Mouse (Mus musculus): ENCODE results near the gene Obp2a.
"Not testable (repeated sequence)": the region's sequence is repeated elsewhere in the genome, so short reads cannot be mapped to it uniquely, and the experiment has no call there.

Obp2a gene

DNA sequence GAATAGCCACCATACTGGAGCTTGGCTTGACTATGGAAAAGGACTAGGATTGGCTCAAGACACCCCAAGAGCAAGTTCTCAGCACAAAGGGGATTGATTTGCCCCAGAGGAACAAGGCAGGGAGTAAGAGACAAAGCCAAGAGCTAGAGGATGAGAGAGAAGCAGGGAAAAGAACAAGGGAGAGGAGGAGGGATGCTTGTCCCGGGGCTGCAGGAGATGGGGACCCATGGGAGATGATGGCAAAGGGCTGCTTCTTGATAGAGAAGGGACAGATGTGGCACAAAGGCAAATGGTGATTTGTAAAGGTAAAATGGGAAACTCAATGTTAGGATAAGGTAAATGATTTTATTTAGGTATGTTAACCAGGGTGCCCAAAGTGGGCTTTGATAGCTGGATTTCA, 9.2 kb downstream of the Obp2a start:
- not testable (repeated sequence) for DNase-seq (ENCODE audit: low read depth, low spot score)

DNA sequence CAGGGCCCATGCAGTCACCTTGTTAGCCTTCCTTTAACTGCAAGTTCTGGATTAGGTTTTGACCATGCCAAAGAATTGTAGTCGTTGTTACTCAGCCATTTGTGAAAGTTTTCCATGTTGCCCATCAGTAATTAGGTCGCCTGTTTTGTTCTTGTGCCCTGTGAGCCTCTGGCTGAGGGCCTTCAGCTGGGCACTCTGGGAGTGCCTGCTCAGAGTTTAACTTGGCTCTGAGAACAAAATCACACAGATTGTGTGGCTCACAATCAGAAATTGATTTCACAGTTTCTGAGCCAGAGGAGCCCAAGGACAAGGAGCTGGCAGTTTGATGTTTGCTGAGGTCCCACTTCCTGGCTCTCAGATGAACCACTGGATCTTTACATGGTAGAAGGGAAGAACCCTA, 9.9 kb downstream of the Obp2a start:
- not testable (repeated sequence) for DNase-seq (ENCODE audit: low read depth, low spot score)

DNA sequence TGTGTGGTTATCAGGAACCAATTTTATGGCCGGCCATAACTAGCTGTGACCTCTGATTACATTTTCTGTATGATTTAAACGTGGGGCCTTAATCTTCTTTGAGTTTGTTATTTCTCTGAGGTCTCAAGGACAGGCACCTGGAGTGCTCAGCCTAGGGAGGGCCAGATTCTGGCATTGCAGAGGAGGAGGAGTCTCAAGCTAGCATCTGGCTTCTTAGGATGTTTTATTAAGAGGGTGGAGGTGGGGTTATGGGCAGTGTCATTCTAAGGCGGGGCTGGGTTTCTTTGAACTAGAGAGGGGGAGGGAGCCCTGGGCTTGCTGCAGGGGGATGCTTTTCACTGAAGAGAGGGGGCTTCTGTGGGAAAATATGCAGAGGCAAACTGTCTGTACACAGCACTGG, 11.8 kb downstream of the Obp2a start:
- DNase-seq (ENCODE audit: low read depth, low spot score): peak; percentile 19

DNA sequence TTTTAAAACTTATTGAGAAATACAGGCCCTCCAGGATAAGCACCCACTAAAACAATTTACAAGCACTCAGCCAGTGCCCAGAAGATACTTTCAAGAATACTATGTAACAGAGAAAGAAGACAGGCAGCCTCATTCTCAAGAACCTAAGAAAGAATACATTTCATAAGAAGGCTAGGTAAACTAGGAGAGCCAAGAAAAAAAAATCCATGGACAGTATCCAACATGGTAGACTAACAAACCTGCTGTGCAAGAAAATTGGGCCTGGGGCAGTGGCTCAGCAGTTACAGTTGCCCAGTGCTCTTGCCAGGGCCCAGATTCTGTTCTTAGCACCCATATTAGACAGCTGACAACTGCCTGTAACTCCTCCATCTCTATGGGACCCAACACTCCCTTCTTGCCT, 17.4 kb downstream of the Obp2a start:
- no peak for DNase-seq (ENCODE audit: low read depth, low spot score)

DNA sequence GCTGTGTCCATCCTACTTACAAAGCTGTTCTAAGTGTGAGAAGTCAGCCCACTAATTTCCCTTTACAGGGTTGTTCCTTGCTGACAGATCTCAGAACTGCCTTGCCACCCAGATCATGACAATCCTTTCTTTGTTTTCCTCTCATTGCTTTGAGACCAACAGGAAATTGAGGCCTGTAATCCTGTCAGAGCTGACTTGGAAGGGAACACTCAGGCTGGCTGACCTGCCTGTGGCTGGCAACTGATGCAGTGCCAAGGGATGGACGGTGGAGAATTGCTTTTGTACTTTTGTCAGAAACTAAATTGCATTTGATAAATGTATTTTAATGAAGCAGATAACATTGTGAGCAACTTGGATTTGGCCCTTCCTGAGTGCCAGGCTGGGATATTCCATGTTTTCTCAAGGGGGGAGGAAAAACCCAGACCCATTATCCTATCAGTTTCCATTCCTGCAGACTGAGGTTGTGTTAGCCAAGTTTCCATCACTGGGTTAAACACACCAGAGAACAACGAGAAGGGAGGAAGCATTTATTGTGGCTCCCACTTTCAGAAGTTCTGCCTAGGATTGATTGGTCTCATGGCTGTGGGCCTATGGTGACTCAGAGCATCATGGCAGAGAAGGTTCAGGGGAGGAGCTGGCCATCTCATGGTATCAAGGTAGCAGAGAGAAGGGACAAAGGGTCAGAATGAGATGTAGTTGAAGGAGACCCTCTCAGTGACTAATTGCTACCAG, 33.5 kb downstream of the Obp2a start:
- no peak for DNase-seq (ENCODE audit: low read depth, low spot score)

DNA sequence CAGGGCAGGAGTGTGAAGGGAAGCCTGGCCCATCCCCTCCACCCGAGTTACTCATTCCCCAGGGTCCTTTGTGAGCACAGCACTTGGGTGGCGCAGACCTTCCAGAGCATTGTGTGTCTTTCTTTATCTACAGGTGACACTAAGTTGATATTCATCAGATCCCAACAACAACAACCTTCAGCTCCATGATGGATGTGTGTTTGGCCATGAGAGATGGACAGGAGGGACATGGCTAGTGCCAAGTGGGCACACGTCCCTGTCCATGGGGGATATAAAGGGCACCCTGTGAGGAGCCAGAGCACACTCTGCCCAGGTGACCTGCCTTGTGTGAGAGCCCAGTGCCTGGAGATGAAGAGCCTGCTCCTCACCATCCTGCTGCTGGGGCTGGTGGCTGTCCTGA, 36.9 kb downstream of the Obp2a start, which contains the start of gene Obp2b:
Gene Obp2b (plus strand): TSS at position 301 of the 400 bp plus-strand sequence.
- not testable (repeated sequence) for DNase-seq (ENCODE audit: low read depth, low spot score)

DNA sequence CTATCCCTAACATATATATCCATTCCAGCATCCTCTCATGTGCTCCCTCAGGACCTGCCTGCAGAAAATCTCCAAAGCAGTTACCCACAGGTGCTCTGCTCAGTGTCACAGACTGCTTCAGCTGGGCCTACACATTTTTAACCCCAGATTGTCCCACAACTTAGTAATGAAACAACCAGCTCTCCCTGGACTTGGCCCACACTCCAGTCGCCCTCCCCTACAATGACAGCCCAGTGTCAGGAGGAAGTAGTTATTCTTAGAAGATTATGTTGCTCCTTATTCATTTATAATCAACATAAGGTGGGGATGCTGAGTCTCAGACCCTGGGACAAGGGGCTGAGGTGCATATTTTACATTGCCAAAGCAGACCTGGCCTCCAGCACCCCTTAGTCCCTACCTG, 41.8 kb downstream of the Obp2a start:
- DNase-seq (ENCODE audit: low read depth, low spot score): no peak

All from mesoderm, embryonic 11.5 days (tissue).